Mouse (Mus musculus): ENCODE measurements around the gene Irs1. TPM values are rescaled to one million over a fixed set of nuclear protein-coding genes. Genes with fewer than 3 reads are reported as not detected.
A peak's percentile ranks its signal among the peaks of the same experiment; 100 is the strongest.

The Irs1 gene
- polyA plus RNA-seq, 1 experiment from 2014 or later: 7.9 TPM

GRCm38 (mm10) chr1:82290723-82291150, 479 bp downstream of the Irs1 start:
- peak overlapping the region; percentile 75 for H3K4me3 ChIP-seq (ENCODE audit: low read depth, low read length)
- no peaks in the 10 kb centered on the region for H3K27me3 ChIP-seq (ENCODE audit: control insufficient read depth, insufficient read depth, low read depth, low read length)
- no peaks in the 10 kb centered on the region for H3K9me3 ChIP-seq (replicated peaks; ENCODE audit: control insufficient read depth, low read length, poor library complexity, severe bottlenecking)
- ATAC-seq: peak; percentile 52
- H3K36me3 ChIP-seq (ENCODE audit: control insufficient read depth, insufficient read depth, low read length): peaks cover 5% of the 10 kb centered on the region
- H3K4me2 ChIP-seq (ENCODE audit: low read length): peak overlapping the region; percentile 89
- H3K9ac ChIP-seq (ENCODE audit: low read depth, low read length): peak overlapping the region; percentile 85
- H3K27ac ChIP-seq (ENCODE audit: low read length): peak overlapping the region; percentile 95
- peaks cover 43% of the 10 kb centered on the region for H3K4me1 ChIP-seq (ENCODE audit: control insufficient read depth, insufficient read depth, low read length)
- under 1% methylated on average over 31 of the region's 31 CpGs for WGBS

GRCm38 (mm10) chr1:82289990-82290681, 1.1 kb downstream of the Irs1 start:
- Histone ChIP-seq H3K27me3 (ENCODE audit: control insufficient read depth, insufficient read depth, low read depth, low read length) (no peaks in the 10 kb centered on the region), H3K9me3 (replicated peaks; ENCODE audit: control insufficient read depth, low read length, poor library complexity, severe bottlenecking) (no peaks in the 10 kb centered on the region), H3K4me1 (ENCODE audit: control insufficient read depth, insufficient read depth, low read length) (peaks cover 47% of the 10 kb centered on the region), H3K4me3 (ENCODE audit: low read depth, low read length) (peak overlapping the region; percentile 75), H3K9ac (ENCODE audit: low read depth, low read length) (peak overlapping the region; percentile 85), H3K27ac (ENCODE audit: low read length) (peak overlapping the region; percentile 95), H3K36me3 (ENCODE audit: control insufficient read depth, insufficient read depth, low read length) (peaks cover 5% of the 10 kb centered on the region), H3K4me2 (ENCODE audit: low read length) (peak overlapping the region; percentile 89)
- WGBS: under 1% methylated on average over 45 of the region's 45 CpGs
- peak; percentile 4 for ATAC-seq

GRCm38 (mm10) chr1:82289116-82289989, 1.9 kb downstream of the Irs1 start:
- peaks cover 47% of the 10 kb centered on the region for H3K4me1 ChIP-seq (ENCODE audit: control insufficient read depth, insufficient read depth, low read length)
- peak overlapping the region; percentile 85 for H3K9ac ChIP-seq (ENCODE audit: low read depth, low read length)
- H3K27ac ChIP-seq (ENCODE audit: low read length): peak overlapping the region; percentile 95
- WGBS: 68% methylated on average over 35 of the region's 35 CpGs
- H3K9me3 ChIP-seq (replicated peaks; ENCODE audit: control insufficient read depth, low read length, poor library complexity, severe bottlenecking): no peaks in the 10 kb centered on the region
- ATAC-seq: no peak
- H3K27me3 ChIP-seq (ENCODE audit: control insufficient read depth, insufficient read depth, low read depth, low read length): no peaks in the 10 kb centered on the region
- H3K4me3 ChIP-seq (ENCODE audit: low read depth, low read length): peak overlapping the region; percentile 75
- H3K4me2 ChIP-seq (ENCODE audit: low read length): peak overlapping the region; percentile 89
- peaks cover 5% of the 10 kb centered on the region for H3K36me3 ChIP-seq (ENCODE audit: control insufficient read depth, insufficient read depth, low read length)

DNA sequence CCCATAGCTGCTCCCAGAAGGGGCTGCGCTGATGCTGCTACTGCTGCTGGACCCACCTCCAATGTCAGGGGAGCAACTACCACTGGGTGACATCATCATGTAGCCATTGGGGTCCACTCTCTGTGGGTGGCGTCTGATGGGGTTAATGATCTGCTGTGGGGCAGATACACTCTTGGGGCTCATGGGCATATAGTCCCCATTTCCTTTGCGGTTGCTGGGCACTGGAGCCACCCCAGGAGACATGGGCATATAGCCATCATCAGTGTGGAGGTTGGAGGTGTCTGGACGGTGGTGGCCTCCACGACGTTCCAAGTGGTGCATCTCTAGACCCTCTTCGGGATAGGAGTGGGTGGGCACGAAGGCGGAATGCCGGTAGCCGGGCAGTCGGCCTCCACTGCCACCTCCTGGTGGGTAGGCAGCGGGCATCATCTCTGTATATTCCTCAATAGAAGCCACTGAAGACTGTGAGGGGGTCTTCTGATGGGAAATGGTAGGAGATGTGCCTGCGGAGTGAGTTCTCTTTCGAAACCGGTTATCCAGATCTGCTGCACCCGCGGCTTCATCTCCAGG, 2.7 kb downstream of the Irs1 start:
- WGBS: 97% methylated on average over 18 of the region's 18 CpGs
- no peak overlapping the region for H3K27ac ChIP-seq (ENCODE audit: low read length)
- peaks cover 48% of the 10 kb centered on the region for H3K4me1 ChIP-seq (ENCODE audit: control insufficient read depth, insufficient read depth, low read length)

DNA sequence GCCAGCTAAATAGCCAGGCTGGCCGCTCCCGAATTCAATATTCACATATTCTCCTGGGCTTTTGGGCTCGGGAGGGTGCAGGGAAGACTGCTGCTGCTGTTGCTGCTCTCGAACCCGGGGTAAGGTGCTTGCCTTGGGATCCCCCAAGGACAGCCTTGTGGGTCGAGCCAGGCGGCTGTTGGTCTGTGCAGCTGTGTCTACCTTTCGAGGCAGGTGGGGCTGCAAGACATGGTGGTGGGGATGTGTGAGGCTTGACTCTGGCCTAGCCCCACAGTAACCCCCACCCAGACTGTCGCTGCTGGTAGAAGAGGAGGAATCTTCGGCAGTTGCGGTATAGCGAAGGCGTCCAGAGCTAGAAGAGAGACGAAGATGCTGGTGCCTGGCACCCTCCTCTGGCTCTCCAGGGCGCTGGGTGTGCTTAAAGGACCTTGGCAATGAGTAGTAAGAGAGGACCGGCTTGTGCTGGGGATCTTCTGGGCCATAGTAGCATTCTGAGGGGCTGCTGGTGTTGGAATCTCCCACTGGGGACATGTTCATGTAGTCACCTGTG, 3.4 kb downstream of the Irs1 start:
- Histone ChIP-seq H3K36me3 (ENCODE audit: control insufficient read depth, insufficient read depth, low read length) (peaks cover 5% of the 10 kb centered on the region), H3K27ac (ENCODE audit: low read length) (no peak overlapping the region), H3K27me3 (ENCODE audit: control insufficient read depth, insufficient read depth, low read depth, low read length) (no peaks in the 10 kb centered on the region), H3K4me1 (ENCODE audit: control insufficient read depth, insufficient read depth, low read length) (peaks cover 46% of the 10 kb centered on the region), H3K4me2 (ENCODE audit: low read length) (peak overlapping the region; percentile 76), H3K9ac (ENCODE audit: low read depth, low read length) (no peak overlapping the region), H3K9me3 (replicated peaks; ENCODE audit: control insufficient read depth, low read length, poor library complexity, severe bottlenecking) (no peaks in the 10 kb centered on the region), H3K4me3 (ENCODE audit: low read depth, low read length) (no peak overlapping the region)
- 92% methylated on average over 16 of the region's 16 CpGs for WGBS
- ATAC-seq: no peak

More for the DNA sequence above, 2.7 kb downstream of the Irs1 start:
- H3K9ac ChIP-seq (ENCODE audit: low read depth, low read length): no peak overlapping the region; the same call in 1 of the 2 replicates
- no peaks in the 10 kb centered on the region for H3K9me3 ChIP-seq (replicated peaks; ENCODE audit: control insufficient read depth, low read length, poor library complexity, severe bottlenecking)
- no peaks in the 10 kb centered on the region for H3K27me3 ChIP-seq (ENCODE audit: control insufficient read depth, insufficient read depth, low read depth, low read length)
- no peak overlapping the region for H3K4me3 ChIP-seq (ENCODE audit: low read depth, low read length)
- peaks cover 5% of the 10 kb centered on the region for H3K36me3 ChIP-seq (ENCODE audit: control insufficient read depth, insufficient read depth, low read length)
- no peak for ATAC-seq
- H3K4me2 ChIP-seq (ENCODE audit: low read length): peak overlapping the region; percentile 89; the same call in 1 of the 2 replicates

- Histone ChIP-seq H3K4me3 (ENCODE audit: low read depth, low read length) (peak overlapping the region; percentile 42), H3K4me2 (ENCODE audit: low read length) (peak overlapping the region; percentile 76), H3K4me1 (ENCODE audit: control insufficient read depth, insufficient read depth, low read length) (peaks cover 47% of the 10 kb centered on the region), H3K9me3 (replicated peaks; ENCODE audit: control insufficient read depth, low read length, poor library complexity, severe bottlenecking) (no peaks in the 10 kb centered on the region), H3K27me3 (ENCODE audit: control insufficient read depth, insufficient read depth, low read depth, low read length) (no peaks in the 10 kb centered on the region), H3K36me3 (ENCODE audit: control insufficient read depth, insufficient read depth, low read length) (peaks cover 5% of the 10 kb centered on the region), H3K9ac (ENCODE audit: low read depth, low read length) (peak overlapping the region; percentile 66), H3K27ac (ENCODE audit: low read length) (0 out of 2 replicates have a peak overlapping the region, but pooled peaks have one; percentile 4)
- WGBS: 67% methylated on average over 22 of the region's 22 CpGs
- no peak for ATAC-seq
Measured at GRCm38 (mm10) chr1:82287052-82287775, 4.0 kb downstream of the Irs1 start.

DNA sequence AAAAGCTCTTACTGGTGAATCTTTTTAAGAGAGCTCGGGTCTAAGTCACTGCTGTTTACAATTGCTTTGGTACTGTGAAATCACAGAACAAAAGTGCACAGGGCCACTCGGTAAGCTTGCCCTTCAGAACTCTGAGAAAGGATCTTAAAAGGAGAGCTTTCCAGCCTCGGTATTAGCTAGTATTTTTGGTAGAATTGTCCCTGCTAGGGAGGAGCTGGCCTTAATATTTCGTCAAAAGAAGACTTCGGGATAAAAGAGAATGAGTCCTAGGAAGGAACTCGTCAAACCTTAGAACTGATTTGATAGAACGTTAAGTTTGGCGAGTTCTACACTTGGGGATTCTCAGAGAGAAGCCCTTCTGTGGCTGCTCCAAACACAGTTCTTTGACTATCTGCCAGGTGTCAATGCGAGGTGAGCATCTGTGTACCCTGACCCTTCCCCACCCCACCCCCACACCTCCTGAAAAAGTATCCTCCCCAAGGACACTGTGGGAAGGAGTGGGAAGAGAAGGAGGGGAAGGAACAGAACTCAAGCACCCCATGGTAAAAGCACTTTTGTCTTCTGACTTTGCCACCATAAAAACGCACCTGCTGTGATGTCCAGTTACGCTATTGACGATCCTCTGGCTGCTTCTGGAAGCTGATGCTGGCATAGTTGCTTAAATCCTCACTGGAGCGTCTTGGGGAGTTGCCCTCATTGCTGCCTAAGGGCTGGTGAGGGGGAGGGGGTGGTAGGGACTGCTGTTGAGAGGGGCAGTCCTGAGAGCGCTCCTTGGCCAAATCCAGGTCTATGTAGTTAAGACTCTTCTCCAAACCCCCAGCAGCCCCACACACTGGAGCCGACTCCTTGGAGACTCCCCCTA, 4.8 kb downstream of the Irs1 start:
- peak overlapping the region; percentile 76 for H3K4me2 ChIP-seq (ENCODE audit: low read length)
- H3K4me1 ChIP-seq (ENCODE audit: control insufficient read depth, insufficient read depth, low read length): peaks cover 49% of the 10 kb centered on the region
- no peak for ATAC-seq
- peak overlapping the region; percentile 66 for H3K9ac ChIP-seq (ENCODE audit: low read depth, low read length)
- no peaks in the 10 kb centered on the region for H3K27me3 ChIP-seq (ENCODE audit: control insufficient read depth, insufficient read depth, low read depth, low read length)
- H3K27ac ChIP-seq (ENCODE audit: low read length): 0 out of 2 replicates have a peak overlapping the region, but pooled peaks have one; percentile 4
- H3K4me3 ChIP-seq (ENCODE audit: low read depth, low read length): peak overlapping the region; percentile 42
- WGBS: 14% methylated on average over 15 of the region's 15 CpGs
- no peaks in the 10 kb centered on the region for H3K9me3 ChIP-seq (replicated peaks; ENCODE audit: control insufficient read depth, low read length, poor library complexity, severe bottlenecking)
- peaks cover 5% of the 10 kb centered on the region for H3K36me3 ChIP-seq (ENCODE audit: control insufficient read depth, insufficient read depth, low read length)

All from midbrain, embryonic 16.5 days (tissue).